Mouse (Mus musculus): Measurements from ENCODE around the gene Epb41l4b. TPM values are rescaled to one million over a fixed set of nuclear protein-coding genes. Genes with fewer than 3 reads are reported as not detected.

The Epb41l4b gene
- polyA plus RNA-seq, 1 experiment from 2014 or later = 1.9 TPM

DNA sequence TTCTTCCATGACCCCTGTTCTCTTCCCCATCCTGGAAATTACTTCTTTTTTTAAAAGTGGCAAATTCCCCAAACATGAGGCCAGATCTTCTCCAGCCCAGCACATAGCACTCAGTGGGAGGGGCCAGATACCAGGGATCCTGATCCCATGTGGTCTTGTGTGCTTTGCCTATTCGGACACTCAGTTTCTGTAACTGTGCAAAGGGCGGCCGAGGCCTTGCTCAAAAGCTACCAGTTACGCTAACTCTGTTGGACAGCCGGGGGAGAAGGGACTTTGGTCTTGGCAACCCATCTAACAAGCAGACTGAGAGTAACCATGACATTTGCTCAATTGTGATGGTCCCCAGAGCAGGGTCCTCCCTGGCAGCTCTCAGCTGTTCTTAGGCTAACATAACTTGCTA is 128.2 kb downstream of the Epb41l4b start:
- no peaks in the 10 kb centered on the region for H3K36me3 ChIP-seq
- H3K27me3 ChIP-seq (replicated peaks) = no peaks in the 10 kb centered on the region
- 91% methylated on average over 5 of the region's 5 CpGs for WGBS
- no peak for ATAC-seq (ENCODE audit: low FRiP score, low read depth)
- no peak overlapping the region for H3K4me3 ChIP-seq
- no peaks in the 10 kb centered on the region for H3K4me1 ChIP-seq
- H3K4me2 ChIP-seq (replicated peaks) = no peak overlapping the region
- no peak overlapping the region for H3K27ac ChIP-seq
- no peak overlapping the region for H3K9ac ChIP-seq
- H3K9me3 ChIP-seq = no peaks in the 10 kb centered on the region

DNA sequence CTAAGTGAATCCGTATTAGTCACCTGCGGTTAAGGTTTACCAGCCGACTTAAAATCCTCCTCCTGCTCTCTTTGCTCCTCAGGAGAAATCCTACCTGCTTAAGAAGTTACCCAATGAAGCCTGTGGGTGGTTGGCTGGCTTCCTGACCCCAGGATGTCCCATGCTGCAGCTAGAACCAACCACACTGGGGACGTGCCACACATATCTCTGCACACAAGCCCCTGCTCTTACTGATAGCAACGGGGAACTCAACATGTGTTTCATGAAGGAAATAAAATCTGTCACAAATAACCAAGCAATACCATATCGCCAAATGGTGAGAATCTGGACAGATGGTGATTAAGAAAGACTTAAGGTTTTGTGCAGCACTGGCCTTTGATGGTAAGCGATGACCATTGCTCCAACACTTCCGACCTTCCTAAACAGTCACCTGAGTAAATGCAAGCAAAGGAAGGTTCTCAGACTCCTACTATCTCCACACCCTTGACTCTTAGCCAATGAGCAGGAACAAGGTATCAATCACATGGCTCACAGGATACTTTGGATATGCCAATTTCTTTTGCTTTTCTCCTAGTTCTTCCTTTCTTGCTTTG is 131.7 kb downstream of the Epb41l4b start:
- no peak overlapping the region for H3K4me3 ChIP-seq
- no peaks in the 10 kb centered on the region for H3K4me1 ChIP-seq
- no peaks in the 10 kb centered on the region for H3K9me3 ChIP-seq
- no peak overlapping the region for H3K4me2 ChIP-seq (replicated peaks)
- no peak for ATAC-seq (ENCODE audit: low FRiP score, low read depth)
- H3K36me3 ChIP-seq = no peaks in the 10 kb centered on the region
- no peaks in the 10 kb centered on the region for H3K27me3 ChIP-seq (replicated peaks)
- H3K27ac ChIP-seq = no peak overlapping the region
- no peak overlapping the region for H3K9ac ChIP-seq
- WGBS = 76% methylated on average over 8 of the region's 8 CpGs

DNA sequence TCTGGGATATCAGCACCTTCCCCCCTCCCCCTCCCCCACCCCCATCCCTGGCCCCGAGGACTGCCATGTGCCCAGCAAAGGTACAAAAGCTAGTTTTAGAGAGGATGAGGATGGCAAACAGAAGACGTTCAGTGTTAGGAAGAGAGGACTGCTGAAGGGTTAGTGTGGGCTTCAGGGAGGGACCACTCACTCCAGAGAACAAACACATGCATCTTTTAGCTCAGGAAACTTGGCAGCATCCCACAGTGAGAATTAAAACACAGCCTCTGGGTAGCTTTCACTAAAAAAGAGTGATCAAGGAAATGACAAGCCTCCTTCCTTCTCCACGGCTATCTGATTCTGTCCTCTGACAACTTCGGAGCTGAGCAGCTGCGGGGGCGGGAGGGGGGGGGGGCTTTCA is 132.3 kb downstream of the Epb41l4b start:
- no peak overlapping the region for H3K4me3 ChIP-seq
- no peaks in the 10 kb centered on the region for H3K4me1 ChIP-seq
- 30% methylated on average over 6 of the region's 6 CpGs for WGBS
- H3K36me3 ChIP-seq = no peaks in the 10 kb centered on the region
- no peak overlapping the region for H3K9ac ChIP-seq
- H3K9me3 ChIP-seq = no peaks in the 10 kb centered on the region
- H3K27me3 ChIP-seq (replicated peaks) = no peaks in the 10 kb centered on the region
- H3K27ac ChIP-seq = no peak overlapping the region
- no peak overlapping the region for H3K4me2 ChIP-seq (replicated peaks)
- no peak for ATAC-seq (ENCODE audit: low FRiP score, low read depth)

DNA sequence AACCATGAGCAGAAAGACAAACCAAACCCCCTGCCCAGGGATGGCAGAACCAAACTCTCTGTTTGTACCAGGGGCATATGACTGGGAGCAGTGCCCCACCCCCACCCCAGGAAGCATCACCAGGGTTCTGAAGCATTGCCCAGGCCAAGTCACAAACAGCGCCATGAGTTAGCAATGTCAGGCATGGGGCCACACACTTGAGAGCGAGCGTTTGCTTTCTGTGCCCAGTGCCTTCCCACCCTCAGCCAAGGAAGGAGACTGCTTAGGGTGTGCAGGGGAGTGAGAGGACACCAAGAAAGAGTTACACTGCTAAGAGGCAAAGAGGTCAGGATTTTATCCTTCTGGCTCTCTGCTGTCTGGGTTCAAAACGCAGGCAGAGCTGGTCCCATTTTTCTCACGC is 132.8 kb downstream of the Epb41l4b start:
- no peak overlapping the region for H3K4me2 ChIP-seq (replicated peaks)
- no peak overlapping the region for H3K9ac ChIP-seq
- H3K4me3 ChIP-seq = no peak overlapping the region
- no peaks in the 10 kb centered on the region for H3K4me1 ChIP-seq
- WGBS = 56% methylated on average over 5 of the region's 5 CpGs
- H3K27me3 ChIP-seq (replicated peaks) = no peaks in the 10 kb centered on the region
- H3K9me3 ChIP-seq = no peaks in the 10 kb centered on the region
- H3K27ac ChIP-seq = no peak overlapping the region
- ATAC-seq (ENCODE audit: low FRiP score, low read depth) = no peak
- H3K36me3 ChIP-seq = no peaks in the 10 kb centered on the region

DNA sequence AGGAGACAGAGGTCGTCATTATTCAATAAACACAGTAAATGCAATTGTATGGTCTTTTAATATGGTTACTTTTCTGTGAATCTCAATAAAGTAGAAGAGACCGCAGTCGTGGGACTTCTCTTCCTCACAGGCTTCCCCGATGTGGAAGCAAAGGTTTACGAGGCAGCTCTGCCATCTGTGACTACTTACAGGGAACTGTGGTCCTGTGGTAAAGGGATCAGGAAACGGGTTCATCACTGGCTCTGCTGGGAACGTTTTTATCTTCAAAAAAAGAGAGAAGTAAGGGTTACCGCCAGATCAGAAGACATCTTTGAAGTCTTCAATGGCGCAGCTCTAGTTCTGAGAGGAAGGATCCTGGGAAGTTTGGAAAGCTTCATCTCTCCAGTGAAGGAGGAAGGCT is 135.5 kb downstream of the Epb41l4b start:
- no peak overlapping the region for H3K4me2 ChIP-seq (replicated peaks)
- no peaks in the 10 kb centered on the region for H3K27me3 ChIP-seq (replicated peaks)
- H3K27ac ChIP-seq = no peak overlapping the region
- no peak for ATAC-seq (ENCODE audit: low FRiP score, low read depth)
- H3K4me1 ChIP-seq = no peaks in the 10 kb centered on the region
- H3K4me3 ChIP-seq = no peak overlapping the region
- no peaks in the 10 kb centered on the region for H3K36me3 ChIP-seq
- no peak overlapping the region for H3K9ac ChIP-seq
- whole genome bisulfite sequencing = 74% methylated on average over 9 of the region's 9 CpGs
- H3K9me3 ChIP-seq = no peaks in the 10 kb centered on the region

DNA sequence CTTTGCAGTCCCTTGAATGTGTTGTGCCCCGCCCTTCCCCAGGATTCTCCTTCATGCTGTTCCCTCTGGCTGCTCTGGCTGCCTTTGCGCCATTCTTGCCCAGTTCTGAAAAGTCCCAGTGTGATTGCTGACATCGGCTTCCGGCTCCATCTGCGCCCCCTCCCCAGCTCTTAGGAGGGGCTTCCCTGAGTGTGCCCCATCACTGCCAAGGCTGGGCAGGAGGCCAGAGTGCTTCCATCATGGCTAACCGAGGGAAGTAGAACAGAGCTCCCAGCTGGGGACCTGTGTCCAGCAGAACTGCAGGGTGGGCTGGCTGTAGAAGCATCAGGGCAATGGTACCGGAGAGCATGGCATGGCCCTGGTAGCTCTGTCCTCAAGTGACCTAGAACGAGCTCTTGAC is 138.2 kb downstream of the Epb41l4b start:
- no peak overlapping the region for H3K4me3 ChIP-seq
- no peak overlapping the region for H3K27ac ChIP-seq
- ATAC-seq (ENCODE audit: low FRiP score, low read depth) = no peak
- H3K4me2 ChIP-seq (replicated peaks) = no peak overlapping the region
- no peak overlapping the region for H3K9ac ChIP-seq
- H3K9me3 ChIP-seq = no peaks in the 10 kb centered on the region
- no peaks in the 10 kb centered on the region for H3K4me1 ChIP-seq
- H3K36me3 ChIP-seq = no peaks in the 10 kb centered on the region
- no peaks in the 10 kb centered on the region for H3K27me3 ChIP-seq (replicated peaks)
- 81% methylated on average over 8 of the region's 8 CpGs for WGBS

DNA sequence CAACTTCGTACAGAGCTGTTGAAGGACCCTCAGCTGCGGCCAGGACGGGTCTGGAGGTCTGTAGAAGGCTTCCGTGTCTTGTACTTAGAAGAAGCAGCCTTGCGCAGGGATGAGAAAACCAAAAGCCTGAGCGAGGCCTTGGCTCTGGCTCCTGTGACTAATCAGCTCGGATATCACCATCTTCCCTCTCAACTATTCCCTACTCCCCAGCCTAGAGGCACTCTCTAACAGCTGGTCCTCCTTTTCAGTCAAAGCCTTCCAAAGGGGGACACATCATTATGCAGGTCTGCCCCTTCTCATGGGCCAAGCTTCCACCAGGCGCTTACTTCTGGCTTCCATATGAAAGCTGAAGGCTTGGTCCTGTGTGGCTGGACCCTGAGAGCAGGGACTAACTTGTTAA is 139.4 kb downstream of the Epb41l4b start:
- WGBS = 86% methylated on average over 8 of the region's 8 CpGs
- Histone ChIP-seq H3K9me3 (no peaks in the 10 kb centered on the region), H3K4me2 (replicated peaks) (no peak overlapping the region), H3K27me3 (replicated peaks) (no peaks in the 10 kb centered on the region), H3K4me1 (no peaks in the 10 kb centered on the region), H3K4me3 (no peak overlapping the region), H3K36me3 (no peaks in the 10 kb centered on the region), H3K9ac (no peak overlapping the region), H3K27ac (no peak overlapping the region)
- no peak for ATAC-seq (ENCODE audit: low FRiP score, low read depth)

DNA sequence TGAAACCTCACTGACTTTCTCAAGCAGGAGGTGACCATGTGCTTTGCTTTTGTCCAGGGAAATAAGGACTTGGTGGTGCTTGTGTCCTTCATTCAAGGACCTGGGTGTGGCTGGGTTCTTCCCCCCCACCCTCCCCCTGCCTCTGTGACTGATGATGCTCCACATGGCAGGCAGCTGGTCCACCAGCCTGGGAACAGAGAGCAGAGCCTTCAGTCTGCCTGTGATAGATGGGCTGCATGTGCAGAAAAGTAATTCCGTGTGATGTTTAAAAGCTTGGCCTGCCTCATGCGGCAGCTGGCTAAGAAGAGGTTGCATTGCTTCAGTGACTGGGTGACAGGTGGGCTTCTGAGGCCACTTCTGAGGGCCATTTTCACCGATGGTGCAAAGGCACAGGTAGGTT is 140.5 kb downstream of the Epb41l4b start:
- no peaks in the 10 kb centered on the region for H3K9me3 ChIP-seq
- H3K27ac ChIP-seq = no peak overlapping the region
- 51% methylated on average over 3 of the region's 3 CpGs for WGBS
- H3K27me3 ChIP-seq (replicated peaks) = no peaks in the 10 kb centered on the region
- H3K4me2 ChIP-seq (replicated peaks) = no peak overlapping the region
- H3K4me1 ChIP-seq = no peaks in the 10 kb centered on the region
- no peak overlapping the region for H3K4me3 ChIP-seq
- ATAC-seq (ENCODE audit: low FRiP score, low read depth) = no peak
- H3K9ac ChIP-seq = no peak overlapping the region
- H3K36me3 ChIP-seq = no peaks in the 10 kb centered on the region

DNA sequence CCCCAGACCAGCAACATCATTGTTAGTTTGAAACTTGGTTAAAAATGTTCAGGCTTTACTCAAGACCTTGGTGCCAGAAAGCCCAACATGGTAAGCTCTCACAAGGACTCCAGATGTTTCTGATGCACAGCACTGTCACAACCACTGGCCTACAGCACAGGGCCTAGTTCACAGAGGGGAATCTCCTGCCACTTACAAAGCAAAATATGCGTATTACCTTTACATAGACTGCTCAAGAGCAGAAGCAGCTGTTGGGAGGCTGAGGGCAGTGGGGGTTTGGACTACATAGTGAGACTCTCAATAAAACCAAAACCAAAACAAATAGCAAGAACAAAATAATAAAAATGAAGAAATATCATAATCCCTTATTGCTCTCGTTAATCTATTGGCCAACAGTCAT is 141.8 kb downstream of the Epb41l4b start:
- Histone ChIP-seq H3K9me3 (no peaks in the 10 kb centered on the region), H3K9ac (no peak overlapping the region), H3K27me3 (replicated peaks) (no peaks in the 10 kb centered on the region), H3K36me3 (no peaks in the 10 kb centered on the region), H3K27ac (no peak overlapping the region), H3K4me1 (no peaks in the 10 kb centered on the region), H3K4me2 (replicated peaks) (no peak overlapping the region), H3K4me3 (no peak overlapping the region)
- 88% methylated on average over 2 of the region's 2 CpGs for WGBS
- no peak for ATAC-seq (ENCODE audit: low FRiP score, low read depth)

DNA sequence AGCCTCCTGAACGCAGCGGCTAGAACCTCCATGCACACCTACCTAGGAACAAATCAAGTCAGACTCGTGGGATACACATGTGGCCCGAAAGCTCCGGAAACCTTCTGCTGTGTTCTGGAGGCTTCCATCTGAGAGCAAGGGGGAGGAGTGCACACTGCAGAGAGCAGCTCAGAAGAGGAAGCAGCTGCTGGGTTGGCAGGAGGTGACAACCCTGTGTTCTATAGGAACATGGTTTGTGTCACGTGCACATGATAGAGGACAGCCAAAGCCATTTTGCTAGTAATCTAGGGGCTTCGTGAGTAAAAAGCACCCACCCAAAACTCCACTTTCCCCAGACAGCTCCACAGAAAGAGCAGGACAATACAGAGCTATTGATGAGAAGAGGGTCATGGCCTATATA is 149.9 kb downstream of the Epb41l4b start:
- H3K9me3 ChIP-seq = no peaks in the 10 kb centered on the region
- WGBS = 86% methylated on average over 7 of the region's 7 CpGs
- H3K4me3 ChIP-seq = no peak overlapping the region
- H3K27ac ChIP-seq = no peak overlapping the region
- no peak overlapping the region for H3K9ac ChIP-seq
- H3K4me1 ChIP-seq = no peaks in the 10 kb centered on the region; the same call in 1 of the 2 replicates
- no peaks in the 10 kb centered on the region for H3K36me3 ChIP-seq
- no peak for ATAC-seq (ENCODE audit: low FRiP score, low read depth)
- H3K4me2 ChIP-seq (replicated peaks) = no peak overlapping the region
- H3K27me3 ChIP-seq (replicated peaks) = peaks cover 10% of the 10 kb centered on the region

DNA sequence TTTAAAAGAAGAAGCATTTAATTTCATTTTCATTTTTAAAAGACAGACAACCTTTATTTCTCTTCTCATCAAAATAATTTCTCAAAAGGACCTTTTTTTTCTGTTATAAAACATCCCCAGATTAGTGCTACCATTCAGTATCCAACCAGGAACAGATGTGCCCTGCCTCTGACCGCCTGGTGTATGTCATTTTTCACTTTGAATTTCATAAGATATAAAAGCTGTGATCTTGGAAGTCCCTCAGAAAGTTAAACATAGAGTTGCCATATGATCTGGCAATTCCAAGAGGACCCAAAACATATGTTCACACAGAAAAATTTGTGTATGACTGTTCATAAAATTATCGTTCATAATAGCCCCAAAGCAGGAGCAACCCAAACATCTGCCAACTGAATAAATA is 151.3 kb downstream of the Epb41l4b start:
- no peak overlapping the region for H3K4me2 ChIP-seq (replicated peaks)
- ATAC-seq (ENCODE audit: low FRiP score, low read depth) = no peak
- no peaks in the 10 kb centered on the region for H3K36me3 ChIP-seq
- peaks cover 10% of the 10 kb centered on the region for H3K27me3 ChIP-seq (replicated peaks)
- 80% methylated on average over 2 of the region's 2 CpGs for WGBS
- H3K9ac ChIP-seq = no peak overlapping the region
- no peak overlapping the region for H3K27ac ChIP-seq
- no peak overlapping the region for H3K4me3 ChIP-seq
- no peaks in the 10 kb centered on the region; the same call in 1 of the 2 replicates for H3K4me1 ChIP-seq
- H3K9me3 ChIP-seq = no peaks in the 10 kb centered on the region

DNA sequence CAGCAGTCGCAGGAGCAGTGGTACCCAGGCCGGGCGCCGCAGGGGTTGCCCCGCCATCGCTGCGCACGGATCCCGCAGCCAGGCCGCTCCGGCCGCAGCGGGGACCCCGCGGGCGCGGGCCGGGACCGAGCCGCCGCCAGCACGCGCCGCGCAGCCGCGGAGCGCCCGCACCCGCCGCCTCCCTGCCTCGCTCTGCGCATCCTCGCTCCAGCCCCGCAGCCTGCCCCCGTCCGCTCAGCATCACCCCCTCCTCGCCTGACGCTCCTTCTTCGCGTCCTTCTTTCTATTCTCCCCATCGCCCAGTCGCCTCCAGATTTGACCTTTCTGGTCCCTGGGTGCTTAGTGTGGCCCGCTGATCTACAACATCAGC is 153.0 kb downstream of the Epb41l4b start, which contains the start of gene Frrs1l:
TSS of gene Frrs1l (minus strand) at position 177 of the 370 bp plus-strand sequence.
- H3K9me3 ChIP-seq = no peaks in the 10 kb centered on the region
- peak within 1 kb of the TSS; percentile 92 for H3K4me2 ChIP-seq (replicated peaks)
- no peaks in the 10 kb centered on the region for H3K36me3 ChIP-seq
- peak; percentile 93 for ATAC-seq (ENCODE audit: low FRiP score, low read depth)
- peaks cover 10% of the 10 kb centered on the region for H3K27me3 ChIP-seq (replicated peaks)
- no peak within 1 kb of the TSS for H3K27ac ChIP-seq
- WGBS = 0% methylated on average over 33 of the region's 44 CpGs
- no peaks in the 10 kb centered on the region; the same call in 1 of the 2 replicates for H3K4me1 ChIP-seq
- H3K9ac ChIP-seq = peak within 1 kb of the TSS; percentile 75
- peak within 1 kb of the TSS; percentile 72 for H3K4me3 ChIP-seq

DNA sequence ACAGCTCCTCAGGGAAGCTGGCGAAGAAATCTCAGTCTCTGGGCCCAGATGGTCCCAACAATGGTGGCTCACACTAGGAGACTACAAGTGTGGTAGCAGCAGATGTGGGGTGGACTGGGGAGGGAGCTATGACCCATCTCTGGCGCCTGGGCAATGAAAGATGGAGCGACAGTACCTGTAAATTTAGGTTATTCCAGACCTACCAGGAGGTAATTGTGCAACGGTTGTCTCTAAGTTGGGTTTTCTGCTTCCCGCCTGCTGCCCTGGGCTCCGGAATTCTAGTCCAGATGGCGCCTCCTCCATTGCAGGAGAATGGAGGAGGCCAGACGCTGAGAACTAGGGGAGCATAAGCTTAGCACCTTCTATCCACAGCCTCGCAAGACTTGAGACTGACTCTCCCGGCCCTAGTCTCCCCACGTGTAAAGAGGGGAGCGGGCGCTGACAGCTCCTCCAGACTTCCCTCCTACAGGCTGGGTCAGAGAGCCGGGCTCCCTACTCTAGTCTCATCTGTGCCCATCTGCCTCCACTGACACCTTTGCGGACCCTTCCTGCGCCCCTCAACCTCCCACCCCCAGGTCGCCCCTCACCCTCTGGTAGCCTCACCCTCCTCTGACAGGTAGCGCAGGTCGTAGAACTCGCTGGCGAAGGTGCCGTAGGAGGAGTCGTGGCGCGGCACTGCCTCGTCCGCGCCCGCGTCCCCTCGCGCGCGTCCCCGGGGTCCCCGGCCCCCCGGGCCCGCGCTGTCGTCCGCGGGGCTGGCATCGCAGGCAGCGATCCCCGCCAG is 153.6 kb downstream of the Epb41l4b start:
- WGBS = under 1% methylated on average over 37 of the region's 45 CpGs
- H3K27me3 ChIP-seq (replicated peaks) = peaks cover 10% of the 10 kb centered on the region
- H3K36me3 ChIP-seq = no peaks in the 10 kb centered on the region
- H3K9me3 ChIP-seq = no peaks in the 10 kb centered on the region
- H3K27ac ChIP-seq = no peak overlapping the region
- peak overlapping the region; percentile 72 for H3K4me3 ChIP-seq
- peak; percentile 80 for ATAC-seq (ENCODE audit: low FRiP score, low read depth)
- peak overlapping the region; percentile 75 for H3K9ac ChIP-seq
- peak overlapping the region; percentile 92 for H3K4me2 ChIP-seq (replicated peaks)
- H3K4me1 ChIP-seq = no peaks in the 10 kb centered on the region; the same call in 1 of the 2 replicates
